Mouse (Mus musculus) frontal cortex, postnatal 10 days (tissue): ENCODE results near the gene Gm20708.

Source experiments
- DNase-seq, 2 experiments: peaks; one replicate each; pipeline ENCODE4 v3.0.0; 2022; ENCODE audit warnings: low spot score in 2 of 2, mixed read lengths in 1 of 2

Gm20708 gene

DNA sequence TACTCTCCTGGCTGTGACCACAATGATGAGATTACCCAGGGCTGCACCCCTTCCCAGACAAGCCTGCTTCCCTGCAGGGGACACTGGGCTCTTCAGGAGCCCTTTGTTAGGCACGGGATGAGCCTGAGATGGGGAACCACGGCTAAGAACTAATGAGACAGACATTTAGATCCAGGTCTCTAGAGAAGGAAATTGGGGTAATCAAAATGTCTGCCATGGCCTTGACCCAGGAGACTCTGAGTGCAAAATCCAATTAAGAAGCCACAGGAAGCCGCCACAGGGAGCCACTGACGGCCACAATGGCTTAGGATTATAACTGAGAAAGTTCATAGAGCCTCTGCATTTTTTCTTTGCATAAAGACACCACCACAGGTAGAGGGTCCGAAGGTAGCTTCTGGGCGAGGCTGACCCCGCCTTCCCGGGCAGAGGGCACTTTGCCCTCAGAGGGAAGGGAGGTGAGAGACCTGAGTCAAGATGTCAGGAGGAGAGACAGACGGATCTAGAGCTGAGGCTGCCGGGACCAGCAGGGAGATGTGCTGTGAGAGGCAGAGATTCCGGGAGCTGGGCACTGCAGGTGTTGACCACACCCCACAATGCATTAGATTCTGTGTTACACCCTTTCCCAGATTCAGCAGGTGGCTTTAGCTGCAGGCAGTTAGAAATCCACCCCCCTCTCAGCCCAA is 53.8 kb downstream of the Gm20708 start:
- no peak for DNase-seq

DNA sequence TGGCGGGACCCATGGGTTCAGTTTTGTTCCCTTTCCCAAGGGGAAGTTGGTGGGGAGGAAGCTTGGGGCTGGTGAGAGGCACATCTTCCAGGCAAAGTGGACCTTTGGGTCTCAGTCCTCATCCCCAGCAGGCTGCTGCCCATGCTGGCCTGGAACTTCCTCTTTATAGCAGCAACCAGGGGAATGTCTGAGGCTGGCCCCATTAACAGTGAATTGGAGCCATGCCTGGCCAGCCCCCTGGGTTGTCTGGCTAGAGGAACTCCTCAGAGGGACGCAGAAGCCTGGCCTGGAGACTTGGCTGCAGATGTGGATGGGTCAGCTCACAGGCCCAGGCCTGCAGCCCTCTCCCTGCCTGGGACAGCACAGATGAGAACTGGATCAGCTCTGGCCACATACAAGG is 55.3 kb downstream of the Gm20708 start:
- no peak for DNase-seq

DNA sequence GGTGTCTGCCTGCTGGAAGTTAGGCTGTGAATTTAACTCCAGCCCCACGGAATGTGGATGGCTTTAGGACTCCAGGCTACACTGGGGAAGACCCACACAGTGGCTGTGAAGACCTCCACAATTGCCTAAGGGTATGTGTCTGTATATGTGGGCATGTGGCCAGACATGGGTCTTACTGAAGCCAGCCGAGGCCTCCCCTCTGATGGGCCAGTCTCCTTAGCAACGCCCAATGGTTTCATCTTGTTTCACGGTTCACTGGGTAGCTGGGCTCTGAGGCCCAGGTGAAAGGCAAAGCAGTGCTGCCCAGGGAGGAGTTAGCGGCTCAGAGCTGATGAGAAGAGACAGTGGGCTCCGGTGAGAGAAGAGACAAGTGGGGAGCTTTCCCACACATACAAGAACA is 56.5 kb downstream of the Gm20708 start:
- no peak for DNase-seq

DNA sequence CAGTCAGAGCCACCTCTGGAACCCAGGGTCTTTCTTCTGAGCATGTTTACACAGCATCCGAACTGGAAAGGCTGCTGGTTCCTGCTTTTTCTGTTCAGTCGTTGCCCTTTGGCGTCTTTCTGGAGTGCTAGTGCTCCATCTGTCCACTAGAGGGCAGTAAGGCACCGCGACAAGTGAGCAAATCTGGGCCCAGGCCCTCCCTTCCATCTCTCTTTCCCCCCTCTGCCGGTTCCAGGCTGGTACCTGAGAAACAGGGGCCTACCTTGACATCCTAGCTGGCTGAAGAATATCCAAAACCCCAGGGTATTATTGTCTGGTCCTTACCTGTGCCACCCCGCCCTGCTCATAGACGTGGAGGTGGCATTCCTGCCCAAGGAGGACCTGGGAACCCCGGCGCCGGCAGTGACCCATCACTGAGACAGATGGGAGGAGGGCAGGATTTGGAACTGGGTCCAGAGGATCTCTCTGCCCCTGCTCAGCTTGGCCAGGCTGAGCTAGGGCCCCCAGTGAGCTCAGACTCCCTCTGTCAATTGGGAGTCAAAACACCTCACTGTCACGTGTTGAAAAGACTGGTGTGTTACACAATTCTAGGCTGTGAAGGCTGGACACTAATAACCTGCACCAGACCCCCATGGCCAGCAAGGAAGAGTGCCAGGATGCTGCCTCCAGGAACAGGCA is 61.4 kb downstream of the Gm20708 start:
- peak; percentile 58 to 79 for DNase-seq

DNA sequence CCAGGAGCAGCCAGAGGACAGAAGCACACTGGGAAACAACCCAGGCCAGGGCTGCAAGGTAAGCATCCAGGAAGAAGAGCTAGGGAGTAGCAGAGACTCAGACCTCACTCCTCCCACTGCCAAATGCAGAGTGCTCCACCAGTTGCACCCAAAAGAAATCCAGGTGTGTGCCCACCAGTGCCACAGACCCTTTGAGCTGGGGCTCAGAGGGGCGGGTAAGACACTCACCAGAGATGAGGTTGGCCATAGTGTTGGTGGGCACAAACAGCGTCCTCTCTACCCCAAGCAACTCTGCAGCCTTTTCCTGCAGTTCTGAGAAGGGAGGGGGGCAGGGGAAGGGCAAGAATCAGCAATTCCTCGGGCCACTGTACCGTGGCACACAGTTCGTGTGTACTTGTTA is 61.9 kb downstream of the Gm20708 start:
- no peak for DNase-seq

DNA sequence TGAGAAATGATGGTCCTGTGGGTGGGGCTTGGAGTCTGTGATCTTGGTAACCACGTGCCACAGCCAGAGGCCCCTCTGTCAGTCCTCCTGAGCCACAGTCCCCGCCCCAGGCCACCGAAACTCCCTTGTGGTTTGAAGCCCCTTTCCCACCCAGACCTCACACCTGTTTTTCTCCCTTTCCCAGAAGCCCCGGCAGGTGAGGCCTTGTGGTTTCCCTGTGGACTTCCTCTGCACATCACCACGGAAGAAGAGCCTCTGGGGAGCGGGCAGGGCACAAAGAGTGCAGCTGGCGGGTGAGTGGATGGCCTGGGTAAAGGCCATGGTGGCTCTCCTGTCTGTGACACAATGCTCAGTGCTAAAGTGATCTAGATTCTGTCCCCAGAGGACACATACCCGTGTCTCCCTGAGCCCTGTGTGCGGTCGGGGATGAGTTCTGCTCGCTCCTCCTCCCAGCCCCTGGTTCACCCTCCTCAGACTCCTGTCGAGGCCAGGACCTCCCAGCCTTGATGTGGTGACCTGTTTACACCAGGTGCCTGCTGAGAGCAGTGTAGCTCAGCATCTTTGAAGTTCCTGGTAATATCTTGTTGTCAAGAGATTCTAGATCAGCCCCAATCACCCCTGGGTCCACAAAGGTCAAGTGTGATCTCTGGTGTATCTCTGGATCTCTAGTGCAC is 62.6 kb downstream of the Gm20708 start:
- DNase-seq = no peak

DNA sequence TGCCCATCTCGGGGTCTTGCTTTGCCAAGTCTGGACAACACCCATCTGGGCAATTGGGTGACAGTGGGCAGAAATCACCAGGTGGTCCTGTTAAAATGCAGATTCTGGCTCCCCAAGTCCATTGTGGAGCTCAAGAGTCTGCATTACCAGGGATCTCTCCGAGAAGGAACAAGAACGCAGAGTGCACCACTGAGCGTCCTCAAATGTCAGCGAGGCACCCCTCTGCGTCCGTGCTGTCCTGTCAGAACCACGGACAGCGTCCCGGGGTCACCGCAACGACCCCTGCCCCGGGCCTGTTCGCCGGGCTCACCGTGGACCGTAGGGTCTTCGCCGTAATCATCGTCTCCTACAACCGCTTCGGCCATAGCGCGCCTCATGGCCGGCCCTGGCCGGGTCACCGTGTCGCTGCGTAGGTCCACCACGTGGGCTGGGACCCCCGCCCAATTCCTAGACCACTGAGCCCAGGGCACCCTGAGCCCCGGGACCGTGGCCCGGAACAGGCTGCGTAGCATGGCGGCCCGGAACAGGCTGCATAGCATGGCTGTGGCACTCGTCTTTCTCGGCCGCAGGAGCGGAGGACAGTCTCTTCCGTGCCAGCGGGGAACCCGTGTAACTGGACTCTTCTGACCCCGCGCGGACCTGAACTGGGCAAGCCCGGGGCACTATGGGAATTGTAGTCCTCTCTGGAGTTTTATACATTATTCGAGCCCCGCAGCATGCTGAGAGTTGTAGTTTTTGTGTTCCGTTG is 63.6 kb downstream of the Gm20708 start, which contains the start of gene Tha1:
TSS of gene Tha1 (minus strand) at position 621 of the 748 bp plus-strand sequence.
- peak in 1 of 2 experiments; percentile 74 for DNase-seq

DNA sequence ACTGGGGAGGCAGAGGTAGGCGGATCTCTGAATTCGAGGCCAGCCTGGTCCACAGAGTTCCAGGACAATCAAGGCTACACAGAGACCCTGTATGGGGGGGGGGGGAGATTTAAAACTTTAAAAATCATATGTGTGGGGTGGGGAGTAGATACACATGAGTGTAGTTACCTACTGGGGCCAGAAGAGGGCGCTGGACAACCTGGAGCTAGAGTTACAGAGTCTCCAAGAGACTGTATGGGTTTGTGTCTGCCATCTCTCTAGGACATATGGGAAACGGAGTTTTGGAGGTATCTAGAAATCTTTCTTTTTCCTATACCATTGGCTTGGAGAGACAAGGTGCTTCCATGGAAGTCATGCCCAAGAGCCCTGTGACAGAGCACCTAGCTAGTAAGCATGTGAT is 65.0 kb downstream of the Gm20708 start:
- no peak for DNase-seq

DNA sequence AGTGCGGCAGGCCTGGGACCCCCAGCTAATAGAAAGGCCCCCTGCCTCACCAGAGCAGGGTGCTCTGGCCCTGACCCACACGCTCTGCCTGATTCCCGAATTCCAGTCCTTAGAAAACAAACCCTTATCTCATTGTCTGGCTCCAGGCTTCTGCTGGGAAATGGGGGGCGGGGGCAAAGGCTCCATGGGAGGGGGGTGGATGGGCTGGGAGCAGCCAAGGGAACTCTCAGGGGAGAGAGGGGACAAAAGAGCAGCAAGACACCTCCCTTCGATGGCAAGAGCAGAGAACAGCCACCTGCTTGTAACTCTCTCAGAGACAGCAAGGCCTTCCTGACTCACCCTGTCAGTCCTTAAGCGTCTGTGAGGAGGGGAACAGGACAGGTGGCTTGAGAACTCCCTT is 66.2 kb downstream of the Gm20708 start:
- DNase-seq = no peak

DNA sequence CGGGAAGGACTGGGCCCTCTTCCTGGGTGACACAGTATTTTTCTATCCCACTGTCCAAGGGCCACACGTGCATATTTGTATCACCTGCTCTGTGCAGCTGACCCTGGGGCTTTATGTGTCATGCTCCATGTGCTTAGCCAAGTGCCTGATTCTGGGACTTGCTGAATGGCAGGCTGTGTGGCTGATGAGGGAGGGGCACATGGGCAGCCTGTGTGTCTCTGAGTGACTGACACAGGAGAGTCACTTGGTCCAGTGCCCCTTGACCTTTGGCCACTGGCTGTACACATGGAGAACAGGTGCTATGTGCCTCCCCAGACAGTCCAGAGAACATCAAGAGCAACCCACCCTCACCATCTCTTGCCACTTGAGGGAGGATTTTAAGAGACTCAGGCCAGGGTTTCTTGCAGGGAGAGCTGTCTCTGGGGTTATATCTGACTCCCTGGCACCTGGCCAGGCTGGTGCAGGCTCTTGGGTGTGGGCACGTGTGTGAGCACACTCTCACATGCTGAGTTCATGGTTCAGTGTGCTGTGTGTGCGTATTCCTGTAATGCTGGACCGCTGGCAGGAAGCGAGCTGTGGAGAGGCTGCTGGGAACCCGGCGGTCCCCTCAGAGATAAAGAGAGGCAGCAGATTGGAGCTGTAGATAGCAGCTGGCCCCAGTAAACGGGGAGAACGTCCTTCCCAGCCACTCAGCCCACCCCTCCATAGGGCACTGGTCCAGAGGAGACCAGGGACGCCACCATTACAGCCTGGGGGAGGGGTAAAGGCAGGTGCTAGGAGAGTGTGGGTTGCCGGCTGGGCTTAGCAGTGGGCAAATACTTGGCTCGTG is 68.7 kb downstream of the Gm20708 start:
- DNase-seq = peak; percentile 38 to 63

DNA sequence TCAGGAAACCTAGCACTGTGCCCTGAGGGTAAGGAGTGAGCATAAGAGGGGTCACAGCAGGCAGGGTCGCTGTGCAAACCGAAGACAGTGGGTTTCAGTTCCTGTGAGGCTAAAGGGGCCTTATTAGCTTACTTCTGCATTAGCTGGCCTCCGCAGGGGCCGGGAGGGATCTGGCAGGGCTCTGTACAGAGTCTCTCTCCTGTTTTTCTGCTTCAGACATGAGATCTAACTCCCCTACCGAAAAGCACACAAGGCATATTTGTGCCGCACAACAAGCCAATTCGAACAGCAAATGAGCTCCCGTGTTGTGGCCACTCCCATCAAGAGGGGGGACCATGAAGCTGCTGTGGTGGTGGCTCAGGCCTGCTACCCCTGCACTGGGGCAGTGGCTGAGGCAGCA is 69.4 kb downstream of the Gm20708 start:
- DNase-seq = no peak

DNA sequence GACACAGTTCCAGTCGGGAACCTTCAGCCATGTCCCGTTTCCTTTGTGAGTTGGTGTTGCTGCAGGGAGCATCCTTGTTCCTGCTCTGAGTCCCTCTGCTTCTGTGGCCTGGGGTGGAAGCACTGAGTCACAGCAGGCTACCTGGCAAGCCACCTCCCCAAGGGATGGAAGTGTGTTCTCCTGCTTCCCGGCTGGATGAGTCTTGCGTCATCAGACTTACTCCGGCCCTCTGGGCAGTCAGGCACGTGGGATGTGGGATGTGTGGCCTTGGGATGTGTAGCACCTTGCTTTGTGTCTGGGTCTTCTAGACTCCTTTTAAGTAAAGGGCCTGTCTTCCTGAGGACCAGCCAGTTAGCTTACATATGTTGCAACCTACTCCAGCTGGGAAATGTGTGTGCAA is 70.2 kb downstream of the Gm20708 start:
- DNase-seq = no peak

DNA sequence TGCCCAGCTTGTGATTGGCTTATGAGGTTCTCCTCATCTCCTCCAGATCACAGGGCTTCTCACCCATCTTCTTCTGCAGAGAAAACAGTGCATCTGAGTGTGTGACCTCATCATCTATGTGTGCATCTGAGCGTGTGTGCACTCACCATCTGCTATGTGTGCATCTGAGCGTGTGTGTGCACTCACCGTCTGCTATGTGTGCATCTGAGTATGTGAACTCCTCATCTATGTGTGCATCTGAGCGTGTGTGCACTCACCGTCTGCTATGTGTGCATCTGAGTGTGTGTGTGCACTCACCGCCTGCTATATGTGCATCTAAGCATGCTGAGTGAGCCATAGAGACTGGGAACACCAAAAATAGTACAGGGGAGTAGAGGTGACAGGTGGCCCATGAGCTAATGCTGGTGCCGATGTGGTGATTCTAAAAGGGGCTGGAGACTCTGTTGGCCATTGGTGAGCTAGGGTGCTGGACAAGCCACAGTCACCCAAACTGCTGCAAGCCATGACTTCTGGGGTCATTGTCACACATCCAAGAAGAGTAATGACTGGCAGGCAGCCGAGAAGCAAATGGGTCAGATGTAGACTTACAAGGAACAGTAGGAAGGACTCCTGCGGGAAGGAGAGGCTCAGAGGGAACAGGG is 71.0 kb downstream of the Gm20708 start:
- no peak for DNase-seq

DNA sequence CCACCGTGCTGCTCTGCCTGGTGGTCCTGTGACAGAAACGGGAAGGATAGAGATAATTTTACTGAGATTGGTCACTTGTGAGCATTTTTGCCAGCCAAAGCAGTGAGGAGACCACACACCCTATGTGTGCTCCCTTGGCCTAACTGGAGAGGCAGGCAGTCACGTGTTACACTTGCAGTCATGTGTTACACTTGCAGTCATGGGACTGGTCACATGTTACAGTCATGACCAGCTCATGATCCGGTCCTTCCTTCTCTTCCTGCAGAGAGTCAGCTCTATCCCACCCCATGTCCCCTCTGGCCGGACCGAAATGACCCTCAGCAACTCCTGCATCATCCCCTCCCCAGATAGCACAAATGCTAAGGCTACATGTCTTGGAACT is 71.5 kb downstream of the Gm20708 start:
- DNase-seq = no peak

DNA sequence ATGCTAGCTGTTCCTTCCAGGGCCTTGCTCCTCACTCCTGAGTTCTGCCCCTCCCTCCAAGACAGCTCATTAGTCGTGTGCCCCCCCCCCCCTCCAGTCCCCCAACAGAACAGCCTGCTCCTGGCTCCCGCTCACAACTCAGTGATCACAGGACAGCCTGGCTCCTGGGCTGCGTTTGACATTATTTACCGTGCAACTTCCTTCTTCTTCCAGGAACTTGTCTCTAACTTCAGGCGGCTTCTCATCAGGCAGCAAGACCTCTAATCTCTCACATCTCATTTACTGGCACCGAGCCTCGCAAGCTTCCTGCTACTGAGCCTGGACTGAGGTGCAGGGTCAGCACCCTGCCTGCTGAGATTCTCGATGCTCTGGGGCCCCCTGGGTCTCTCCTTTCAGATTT is 72.3 kb downstream of the Gm20708 start:
- no peak for DNase-seq

DNA sequence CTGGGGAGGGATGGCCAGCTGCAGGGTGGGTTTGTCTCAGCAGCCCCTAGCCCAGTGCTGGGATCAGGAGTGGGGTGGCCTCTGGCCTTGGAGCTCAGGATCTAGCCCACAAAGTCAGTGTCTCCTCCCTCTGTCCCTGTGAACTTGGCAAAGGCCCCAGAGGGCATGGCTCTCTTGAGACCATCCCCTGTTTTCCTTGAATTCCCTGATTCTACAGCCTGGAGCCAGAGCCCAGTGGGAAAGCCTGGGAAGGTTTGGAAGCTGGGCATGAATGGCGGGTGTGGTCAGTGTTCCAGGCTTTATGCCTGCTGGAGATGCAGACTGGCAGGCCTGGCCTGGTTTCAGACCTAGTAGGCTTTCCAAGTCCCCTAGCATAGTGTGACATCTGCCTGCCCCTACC is 72.7 kb downstream of the Gm20708 start:
- DNase-seq = no peak

DNA sequence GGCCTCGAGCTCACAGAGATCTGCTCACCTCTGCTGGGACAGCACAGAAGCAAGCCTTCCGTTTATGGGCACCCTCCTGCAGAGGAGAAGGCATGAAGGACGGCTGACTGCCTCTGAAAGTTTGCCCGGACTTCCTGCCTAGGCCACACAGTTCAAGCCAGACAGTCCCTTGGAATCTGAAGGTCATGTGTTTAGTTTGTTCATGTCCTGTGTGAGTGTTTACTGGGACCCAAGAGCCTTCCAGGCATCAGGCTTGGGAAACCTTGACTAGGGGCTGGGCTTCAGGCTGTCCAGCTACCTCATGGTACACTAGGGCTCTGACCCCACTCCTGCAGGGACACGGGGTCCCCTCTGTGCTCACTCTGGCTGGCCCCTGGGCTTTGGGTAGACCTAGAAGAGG is 76.5 kb downstream of the Gm20708 start:
- no peak for DNase-seq

DNA sequence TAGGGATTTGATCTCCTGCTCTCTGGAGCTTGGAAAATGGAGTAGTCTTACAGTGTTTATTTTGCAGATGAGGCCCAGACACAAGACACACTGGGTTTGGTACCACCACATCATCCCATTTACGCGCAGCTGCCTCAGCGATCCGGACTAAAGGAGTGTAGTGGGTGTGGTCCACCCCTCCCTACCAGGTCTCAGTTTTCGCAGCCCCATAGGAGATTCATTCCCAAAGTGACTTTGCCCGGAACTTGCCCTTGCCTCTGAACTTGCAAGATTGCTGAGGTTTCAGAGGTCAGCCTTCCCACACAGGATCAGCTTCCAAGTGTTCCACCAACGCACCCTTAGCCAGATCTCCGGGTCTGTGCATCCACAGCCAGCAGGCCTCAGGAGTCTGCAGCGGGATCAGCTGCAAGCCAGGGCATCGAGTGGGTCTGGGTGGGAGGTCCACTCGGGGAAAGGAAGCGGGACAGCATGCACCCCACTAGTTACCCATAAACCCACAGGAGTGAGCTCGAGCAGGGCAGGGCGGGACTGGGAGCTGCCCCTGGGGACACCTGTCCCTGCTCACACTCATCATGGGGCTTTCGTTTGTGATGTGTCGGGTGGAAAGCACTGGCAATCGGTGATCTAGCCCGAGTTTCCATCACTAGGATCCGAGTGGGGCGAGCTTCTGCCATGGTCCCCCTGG is 78.8 kb downstream of the Gm20708 start:
- no peak for DNase-seq

DNA sequence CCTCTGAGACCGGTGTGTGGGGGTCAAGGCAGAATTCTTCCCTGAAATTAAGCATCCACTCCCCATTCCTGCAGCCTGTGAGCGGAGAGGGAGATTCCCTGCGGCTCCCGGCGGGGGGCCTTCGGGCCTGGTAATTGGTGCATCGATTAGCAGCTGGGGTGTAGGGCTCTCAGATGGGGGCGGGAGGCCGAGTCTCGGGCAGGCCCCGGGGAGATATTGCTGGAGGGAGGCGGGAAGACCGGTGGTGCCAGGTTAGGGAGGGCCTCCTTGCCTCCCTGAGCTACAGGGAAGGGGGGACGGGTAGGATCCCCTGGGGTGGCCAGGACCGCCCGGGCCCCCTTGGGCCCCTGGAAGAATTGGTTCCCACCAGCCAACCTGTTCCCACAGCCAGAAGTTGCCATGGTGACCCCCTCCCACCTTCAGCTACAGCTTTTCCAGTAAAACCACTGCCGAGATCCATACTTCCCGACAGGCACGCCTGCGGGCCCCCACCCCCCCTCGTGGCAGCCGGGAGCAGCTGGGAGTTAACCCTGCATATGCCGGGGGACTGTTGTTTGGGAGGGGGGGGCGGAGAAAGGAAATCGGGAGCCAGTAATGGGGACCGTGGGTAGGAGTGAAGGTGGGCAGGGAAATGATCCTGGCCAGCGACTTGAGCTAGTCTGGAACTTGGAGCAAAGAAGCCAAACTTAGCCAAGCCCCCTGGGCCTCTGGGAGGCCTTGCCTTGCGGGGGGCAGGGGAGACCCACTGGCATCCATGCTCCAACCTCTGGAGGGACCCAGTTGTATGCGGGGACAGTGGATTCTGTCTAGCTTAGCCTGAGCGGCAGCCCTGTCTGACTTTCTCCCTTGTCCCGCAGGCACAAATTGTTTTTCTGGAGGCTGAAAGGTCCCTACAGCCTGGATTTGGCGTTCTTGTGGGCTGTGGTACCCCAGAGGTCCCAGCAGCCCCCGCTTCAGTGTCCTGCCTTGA is 79.7 kb downstream of the Gm20708 start:
- peak in 1 of 2 experiments; percentile 47 for DNase-seq
